Comparison of ENCODE assay signal across 15 mouse cellular contexts in genomic region chr13:29348331-29348730, GRCm38 (mm10).
"Had no signal": no experiment of that assay in that cellular context is flagged by ENCODE, and none has a peak within 500 bp of the region (broad histone marks: within the 10 kb centered on the region; RNA-seq: fewer than 3 reads in every experiment).

No protein-coding gene starts in this region.

- H3K9ac ChIP-seq: kidney, embryonic 15.5 days; limb, embryonic 15.5 days; liver, embryonic 12.5 days; lung, embryonic 14.5 days; midbrain, embryonic 13.5 days had no signal

- H3K9me3 ChIP-seq: limb, embryonic 15.5 days had no signal

- ATAC-seq: liver, embryonic 12.5 days; midbrain, embryonic 13.5 days had no signal

- H3K4me1 ChIP-seq: limb, embryonic 15.5 days; liver, embryonic 12.5 days; megakaryocyte, embryonic 14.5 days had no signal

- H3K27me3 ChIP-seq: kidney, embryonic 15.5 days; limb, embryonic 15.5 days; liver, embryonic 12.5 days; megakaryocyte, embryonic 14.5 days; midbrain, embryonic 13.5 days had no signal

- H3K4me3 ChIP-seq: kidney, embryonic 15.5 days; limb, embryonic 15.5 days; liver, embryonic 12.5 days; megakaryocyte, embryonic 14.5 days; midbrain, embryonic 13.5 days had no signal

- H3K4me2 ChIP-seq: kidney, embryonic 15.5 days; limb, embryonic 15.5 days; liver, embryonic 12.5 days; lung, embryonic 14.5 days; midbrain, embryonic 13.5 days had no signal

- DNase-seq: kidney, adult 2 months; kidney, postnatal 14 days; layer of hippocampus, adult 9-11 months; layer of hippocampus, postnatal 36 days; lung, embryonic 14.5 days; lung, postnatal 10 days; right cerebral cortex, adult 18-20 months; right cerebral cortex, postnatal 25 days; thymus, postnatal 14 days had no signal

- H3K27ac ChIP-seq: kidney, embryonic 15.5 days; limb, embryonic 15.5 days; liver, embryonic 12.5 days; macrophage; midbrain, embryonic 13.5 days had no signal
